ENCODE assay signal across 13 mouse cellular contexts in genomic region chr5:133802001-133802400, GRCm38 (mm10).
A peak's percentile ranks its signal among the peaks of the same experiment; 100 is the strongest.
DNase-seq lines count a peak whose midpoint lies in the region; ATAC-seq and TF ChIP-seq lines count a peak whose summit lies in the region.
"Had no signal": no experiment of that assay in that cellular context is flagged by ENCODE, and none has a peak within 500 bp of the region (broad histone marks: within the 10 kb centered on the region; RNA-seq: fewer than 3 reads in every experiment).

No protein-coding gene starts in this region.

- H3K4me2 ChIP-seq in forebrain, postnatal 0 days (ENCODE audit: low read depth): no peak overlapping the region
- no peak overlapping the region for H3K4me2 ChIP-seq in forebrain, embryonic 11.5 days (ENCODE audit: low read depth, low read length, severe bottlenecking)
- H3K4me2 ChIP-seq: embryonic facial prominence, embryonic 13.5 days; hindbrain, embryonic 15.5 days had no signal

- no peak for ATAC-seq in forebrain, postnatal 0 days
- no peak for ATAC-seq in forebrain, embryonic 11.5 days (replicated peaks; ENCODE audit: low FRiP score)
- ATAC-seq: CD4-positive, CD25-positive, alpha-beta regulatory T cell, adult 4 months; forebrain, embryonic 16.5 days had no signal

- H3K9ac ChIP-seq in forebrain, postnatal 0 days: no peak overlapping the region
- no peak overlapping the region for H3K9ac ChIP-seq in forebrain, embryonic 11.5 days (ENCODE audit: low read length)
- H3K9ac ChIP-seq: embryonic facial prominence, embryonic 13.5 days; hindbrain, embryonic 15.5 days had no signal

- no peaks in the 10 kb centered on the region for H3K27me3 ChIP-seq in forebrain, postnatal 0 days (ENCODE audit: insufficient read depth, low read length)
- no peaks in the 10 kb centered on the region for H3K27me3 ChIP-seq in forebrain, embryonic 11.5 days (ENCODE audit: control insufficient read depth, insufficient read depth, low read length)
- H3K27me3 ChIP-seq: embryonic facial prominence, embryonic 13.5 days; hindbrain, embryonic 15.5 days had no signal

- no peak overlapping the region for H3K27ac ChIP-seq in forebrain, postnatal 0 days (ENCODE audit: low read depth, low read length)
- H3K27ac ChIP-seq in forebrain, embryonic 11.5 days (ENCODE audit: low read depth, low read length): no peak overlapping the region
- H3K27ac ChIP-seq in left cerebral cortex, adult 2 months: no peak overlapping the region
- H3K27ac ChIP-seq: embryonic facial prominence, embryonic 13.5 days; hindbrain, embryonic 15.5 days had no signal

- H3K4me3 ChIP-seq in forebrain, postnatal 0 days (ENCODE audit: low read depth, low read length): no peak overlapping the region
- no peak overlapping the region for H3K4me3 ChIP-seq in forebrain, embryonic 11.5 days (ENCODE audit: low read depth, low read length)
- H3K4me3 ChIP-seq in left cerebral cortex, adult 2 months: no peak overlapping the region
- H3K4me3 ChIP-seq: embryonic facial prominence, embryonic 13.5 days; hindbrain, embryonic 15.5 days had no signal

- no peaks in the 10 kb centered on the region for H3K9me3 ChIP-seq in forebrain, postnatal 0 days (ENCODE audit: low read length)
- H3K9me3 ChIP-seq in forebrain, embryonic 11.5 days (ENCODE audit: control insufficient read depth, low read length): no peaks in the 10 kb centered on the region
- H3K9me3 ChIP-seq: hindbrain, embryonic 15.5 days had no signal

- no peak for DNase-seq in forebrain, postnatal 0 days
- DNase-seq in forebrain, embryonic 11.5 days (ENCODE audit: low spot score): no peak
- DNase-seq in left cerebral cortex, adult 2 months (ENCODE audit: extremely low spot score in 1 of 2, low spot score in 2 of 2): no peak
- DNase-seq in left cerebral cortex, postnatal 25 days (ENCODE audit: low spot score in 2 of 2): no peak
- peak; percentile 26 for DNase-seq in 416B (ENCODE audit: low read depth)
- peak; percentile 37 for DNase-seq in R1 (ENCODE audit: low read depth, low spot score)
- DNase-seq in neural tube, embryonic 10.5 days (ENCODE audit: extremely low spot score, low spot score): no peak
- DNase-seq in left cerebral cortex, postnatal 36 days (ENCODE audit: low spot score in 2 of 2): no peak
- DNase-seq: kidney, postnatal 14 days had no signal

- intact Hi-C loops in left cerebral cortex, adult 2 months (cut with DNase I): loop anchor here (10.0 kb wide), 1 partner anchor 203 kb away; no protein-coding TSS in a partner anchor
- intact Hi-C loops in left cerebral cortex, postnatal 25 days (cut with DNase I): no loop called here
- intact Hi-C loops in left cerebral cortex, postnatal 36 days (cut with DNase I): loop anchor here (10.0 kb wide), 2 partner anchors 93 to 203 kb away; no protein-coding TSS in a partner anchor

- no peaks in the 10 kb centered on the region for H3K4me1 ChIP-seq in forebrain, postnatal 0 days (ENCODE audit: insufficient read depth)
- H3K4me1 ChIP-seq in forebrain, embryonic 11.5 days (replicated peaks; ENCODE audit: control insufficient read depth, insufficient read depth, low read length): no peaks in the 10 kb centered on the region

- no peaks in the 10 kb centered on the region for H3K36me3 ChIP-seq in forebrain, postnatal 0 days (ENCODE audit: insufficient read depth)
- H3K36me3 ChIP-seq in forebrain, embryonic 11.5 days (ENCODE audit: control insufficient read depth, insufficient read depth, low read length): no peaks in the 10 kb centered on the region
- H3K36me3 ChIP-seq: embryonic facial prominence, embryonic 13.5 days; hindbrain, embryonic 15.5 days had no signal

- 82% methylated on average over 3 of the region's 3 CpGs for WGBS in forebrain, postnatal 0 days
- 83% methylated on average over 3 of the region's 3 CpGs for WGBS in forebrain, embryonic 11.5 days

- TF ChIP-seq CTCF in forebrain, postnatal 0 days (IDR thresholded peaks at IDR 0.05; ENCODE audit: low read depth): peak; percentile 47
- TF ChIP-seq CTCF in left cerebral cortex, adult 2 months (IDR thresholded peaks at IDR 0.05): peak; percentile 63

Comparison
In these comparisons a context has a peak if more than half of its experiments do, and no peak if none do; other contexts are left out.
1. DNase-seq: peak in 416B (single experiment) and R1 (single experiment); none in forebrain, postnatal 0 days (single experiment), forebrain, embryonic 11.5 days (single experiment), left cerebral cortex, adult 2 months (0 of 2), left cerebral cortex, postnatal 25 days (0 of 2), neural tube, embryonic 10.5 days (single experiment) and left cerebral cortex, postnatal 36 days (0 of 2).